Mouse (Mus musculus) heart, postnatal 0 days (tissue): Measurements from ENCODE around the gene Cdc14b.
"Not testable (repeated sequence)": the region's sequence is repeated elsewhere in the genome, so short reads cannot be mapped to it uniquely, and the experiment has no call there.

Experiments used
- CTCF ChIP-seq: IDR thresholded peaks from 2 replicates; pipeline ENCODE4 v1.5.1; 2016; ENCODE audit warnings: antibody characterized with exemption, control low read depth, low read depth
- EP300 ChIP-seq: IDR thresholded peaks from 2 replicates; pipeline ENCODE4 v1.6.1; 2016; ENCODE audit warnings: antibody characterized with exemption, low read depth

- TF ChIP-seq CTCF, EP300: not testable (repeated sequence)
Observed at GRCm38 (mm10) chr13:64254185-64254584, 20.9 kb downstream of the Cdc14b start.
